Mouse (Mus musculus) gastrocnemius, adult 8-10 months (tissue): ENCODE measurements around the gene Ube2q1. TPM values are rescaled to one million over a fixed set of nuclear protein-coding genes. Genes with fewer than 3 reads are reported as not detected.
"Not testable (repeated sequence)": the region's sequence is repeated elsewhere in the genome, so short reads cannot be mapped to it uniquely, and the experiment has no call there.

Source experiments
- DNase-seq, 2 experiments: peaks; one replicate each; pipeline ENCODE4 v3.0.0; 2022; ENCODE audit warnings: low spot score in 2 of 2
- total RNA-seq, 4 experiments: library from RNA; stranded (reverse); gene quantifications; 2 replicates each; pipeline ENCODE4 v1.2.4; 2022

Ube2q1 gene
- total RNA-seq, 4 experiments from 2014 or later = 10.6 to 15.7 (median 12.3) TPM

DNA sequence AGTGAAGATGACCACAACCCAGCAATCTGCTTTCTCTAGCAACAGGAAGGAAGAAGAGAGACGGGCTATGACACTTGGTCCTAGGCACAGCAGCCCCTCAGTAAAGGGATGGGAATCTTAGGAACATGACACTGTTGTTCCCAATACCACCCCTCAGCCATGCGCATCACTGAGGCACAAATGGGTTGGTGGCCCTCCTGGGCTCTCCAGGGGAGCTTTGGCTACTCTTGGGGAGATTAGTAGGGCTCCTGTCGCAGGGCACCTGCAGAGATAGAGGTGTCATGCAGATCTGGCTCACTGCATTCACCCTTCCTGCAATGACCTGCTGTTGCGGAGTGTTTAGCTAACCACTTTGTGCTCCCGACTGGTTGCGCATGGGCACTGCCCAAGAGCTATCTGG, 12.9 kb downstream of the Ube2q1 start:
- DNase-seq = no peak

GRCm38 (mm10) chr3:89788680-89789352, 15.4 kb downstream of the Ube2q1 start:
- no peak for DNase-seq

DNA sequence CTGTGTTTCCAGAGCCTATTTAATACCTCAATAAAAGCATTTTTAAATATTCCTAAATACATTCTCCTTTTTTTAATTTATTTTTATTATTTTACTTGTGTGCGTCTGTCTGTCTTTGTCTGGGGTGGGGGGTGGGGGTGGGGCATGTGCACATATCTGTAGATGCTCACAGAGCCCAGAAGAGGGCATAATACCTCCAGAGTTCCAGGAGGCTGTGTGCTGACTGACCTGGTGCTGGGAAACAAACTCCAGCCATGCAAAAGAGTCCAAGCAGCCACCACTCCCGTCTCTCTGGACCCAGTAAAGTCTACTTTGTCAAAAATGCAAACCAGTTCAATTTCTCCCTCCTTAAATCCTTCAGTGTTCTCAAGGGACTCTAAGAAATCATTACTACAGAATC, 21.2 kb downstream of the Ube2q1 start:
- DNase-seq = no peak

DNA sequence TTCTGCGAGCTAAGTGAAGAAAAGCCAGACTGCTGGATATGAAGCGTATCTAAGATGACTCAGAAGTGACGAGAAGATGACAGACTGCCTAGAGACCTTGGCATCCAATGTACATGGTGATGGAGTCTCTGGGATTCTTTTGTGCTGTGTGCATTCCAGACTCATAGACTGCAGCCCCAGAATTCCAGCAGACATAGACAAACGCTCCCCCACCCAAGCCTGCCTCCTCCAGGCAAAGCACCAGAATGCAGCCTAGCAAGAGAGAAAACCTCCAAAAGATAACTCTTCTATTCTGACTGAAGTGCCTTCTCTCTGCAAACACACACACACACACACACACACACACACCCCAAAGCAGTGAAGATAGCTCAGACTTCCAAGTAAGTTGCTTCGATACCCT, 22.3 kb downstream of the Ube2q1 start:
- no peak for DNase-seq

DNA sequence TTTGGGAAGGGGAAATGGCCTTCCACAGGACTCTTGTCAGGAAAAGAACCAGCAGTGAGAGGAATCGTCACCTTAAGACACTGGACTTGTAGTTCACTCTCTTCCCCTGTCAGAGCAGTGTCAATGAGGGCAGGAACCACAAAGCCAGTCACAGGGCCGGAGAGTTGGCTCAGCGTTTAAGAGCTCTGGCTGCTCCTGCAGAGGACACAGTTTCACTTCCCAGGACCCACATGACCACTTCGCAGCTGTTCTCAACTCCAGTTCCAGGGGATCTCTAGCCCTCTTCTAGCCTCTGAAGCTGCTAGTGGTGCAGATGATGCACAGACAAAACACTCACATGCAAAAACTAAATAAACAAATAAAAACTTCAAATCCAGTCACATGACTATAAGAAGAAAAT, 22.9 kb downstream of the Ube2q1 start:
- no peak for DNase-seq

DNA sequence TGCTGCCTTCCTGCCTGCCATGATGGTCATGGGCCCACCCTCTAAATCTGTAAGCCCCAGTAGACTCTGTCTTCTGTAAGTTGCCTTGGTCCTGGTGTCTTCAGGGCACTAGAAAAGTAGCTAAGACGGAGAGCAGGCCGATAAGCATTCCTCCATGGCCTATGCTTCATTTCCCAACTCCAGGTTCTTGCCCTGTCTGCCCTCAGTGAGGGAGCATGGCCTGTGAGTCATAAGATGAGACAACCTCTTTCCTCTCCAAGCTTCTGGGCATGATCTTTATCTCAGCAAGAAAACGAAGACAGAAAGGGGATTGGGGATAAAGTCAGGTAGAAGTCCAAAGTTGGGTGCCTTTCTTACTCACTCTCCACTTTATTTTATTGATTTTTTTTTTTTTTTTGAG, 25.1 kb downstream of the Ube2q1 start:
- DNase-seq = no peak

DNA sequence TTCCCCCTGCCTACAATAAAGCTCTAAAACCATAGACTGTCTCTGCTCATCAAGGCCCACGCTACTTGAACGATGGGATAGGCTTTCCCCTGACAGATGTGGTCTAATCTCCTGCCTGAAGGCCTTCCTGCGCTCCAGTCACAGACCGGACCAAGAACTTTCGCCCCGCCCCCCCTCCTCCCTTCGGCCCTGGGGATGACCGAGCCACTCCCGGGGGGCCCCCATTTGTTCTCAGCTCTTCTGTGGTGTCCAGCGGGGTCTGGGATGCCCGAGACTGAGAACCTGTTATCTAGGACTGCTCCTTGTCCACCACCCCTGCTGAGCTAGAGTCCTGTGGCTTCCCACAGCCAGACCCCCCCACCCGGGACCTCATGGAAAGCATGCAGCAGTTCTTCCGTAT, 26.1 kb downstream of the Ube2q1 start:
- DNase-seq = no peak

DNA sequence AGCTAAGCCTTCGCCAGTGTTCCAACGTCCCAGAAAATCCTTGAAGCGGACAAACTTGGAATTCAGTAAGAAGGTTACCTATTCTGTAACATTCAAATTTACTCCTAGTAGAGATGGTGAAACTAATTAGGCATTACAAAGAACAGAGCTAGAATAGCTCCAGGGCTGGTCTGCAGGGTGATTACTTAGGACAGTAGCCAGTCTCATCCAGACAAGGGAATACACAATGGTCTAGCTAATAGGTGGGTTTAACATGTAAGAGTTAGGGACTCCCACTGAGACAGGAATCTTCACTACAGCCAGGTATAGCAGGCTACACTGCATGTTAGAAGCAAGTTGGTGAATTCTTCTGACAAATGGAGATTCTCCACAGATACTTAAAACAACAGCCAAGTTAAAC, 26.7 kb downstream of the Ube2q1 start:
- DNase-seq = not testable (repeated sequence)

- no peak for DNase-seq
These were observed 27.5 kb downstream of the Ube2q1 start for GRCm38 (mm10) chr3:89800774-89801506.

- no peak for DNase-seq
These were observed 28.1 kb downstream of the Ube2q1 start for GRCm38 (mm10) chr3:89801507-89801847.

DNA sequence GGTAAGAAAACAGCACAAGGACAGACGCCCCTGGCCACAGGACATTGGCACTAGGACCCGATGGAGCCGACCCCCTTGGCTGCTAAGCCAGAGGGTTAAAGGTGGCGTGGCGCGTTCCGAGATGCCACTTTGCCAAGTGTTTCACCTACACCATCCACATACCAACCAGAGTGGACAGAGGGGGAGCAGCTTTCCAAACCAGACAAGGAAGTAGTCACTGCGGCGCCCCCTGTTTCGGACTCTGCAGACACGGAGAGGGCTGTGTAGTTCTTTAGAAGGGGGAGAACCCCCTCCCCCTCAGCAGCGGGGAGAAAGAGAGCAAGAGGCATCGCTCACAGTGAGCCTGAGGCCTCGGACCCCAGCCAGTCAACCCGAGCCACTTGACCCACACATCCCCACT, 29.5 kb downstream of the Ube2q1 start:
- DNase-seq = no peak

GRCm38 (mm10) chr3:89805179-89805578, 31.8 kb downstream of the Ube2q1 start:
- DNase-seq = no peak

- DNase-seq = no peak
These were observed 33.3 kb downstream of the Ube2q1 start for GRCm38 (mm10) chr3:89806751-89807150.

DNA sequence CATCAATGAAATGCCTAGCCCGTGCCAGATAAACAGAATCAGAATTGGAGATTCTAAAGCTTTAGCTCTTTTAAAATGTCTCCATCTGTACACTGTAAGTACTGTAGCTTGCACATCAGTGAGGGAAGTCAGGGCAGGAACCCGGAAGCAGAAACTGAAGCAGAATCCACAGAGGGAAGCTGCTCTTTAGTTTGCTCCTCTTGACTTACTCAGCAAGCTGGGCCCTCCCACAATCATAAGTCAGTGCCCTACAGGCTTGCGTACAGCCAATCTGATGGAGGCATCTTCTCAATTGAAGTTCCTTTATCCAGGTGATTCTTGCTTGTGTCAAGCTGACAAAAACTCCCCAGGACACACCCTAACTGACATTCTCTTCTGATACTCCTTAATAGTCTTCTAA, 33.8 kb downstream of the Ube2q1 start:
- DNase-seq = no peak

DNA sequence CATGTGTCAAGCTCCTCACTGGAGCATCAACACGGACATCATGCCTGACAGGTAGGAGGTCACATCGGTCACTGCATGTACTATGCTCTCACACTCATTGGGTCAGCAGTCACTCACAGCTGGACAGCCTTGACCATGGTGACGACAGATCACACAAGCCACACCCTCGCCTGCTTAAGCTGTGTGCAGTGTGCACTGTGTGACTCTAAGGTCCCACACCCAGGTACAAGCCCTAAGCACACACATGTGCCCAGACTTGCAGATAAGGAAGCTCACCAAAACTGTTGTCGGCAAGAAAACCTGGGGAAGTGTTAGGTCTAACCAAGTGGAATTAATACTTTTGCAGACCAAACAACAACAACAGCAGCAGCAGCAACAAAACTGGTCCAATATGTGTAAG, 34.5 kb downstream of the Ube2q1 start:
- no peak for DNase-seq

GRCm38 (mm10) chr3:89808638-89809037, 35.2 kb downstream of the Ube2q1 start:
- no peak for DNase-seq

DNA sequence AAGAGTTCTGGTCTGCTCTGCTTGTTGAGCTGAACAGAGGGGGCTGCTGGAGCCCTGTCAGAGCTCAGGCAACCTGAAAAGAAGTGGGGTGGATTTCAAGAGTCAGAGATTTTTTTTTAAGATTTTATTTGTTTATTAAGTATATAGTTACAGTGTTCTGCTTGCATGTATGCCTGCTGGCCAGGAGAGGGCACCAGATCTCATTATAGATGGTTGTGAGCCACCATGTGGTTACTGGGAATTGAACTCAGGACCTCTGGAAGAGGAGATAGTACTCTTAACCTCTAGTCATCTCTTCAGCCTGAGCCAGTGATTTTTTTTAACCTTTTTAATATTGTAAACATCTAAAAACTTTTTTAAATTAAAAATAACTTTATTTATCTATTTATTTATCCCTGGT, 37.4 kb downstream of the Ube2q1 start:
- DNase-seq = no peak

- DNase-seq = no peak
These were observed 38.8 kb downstream of the Ube2q1 start for GRCm38 (mm10) chr3:89812166-89812565.

DNA sequence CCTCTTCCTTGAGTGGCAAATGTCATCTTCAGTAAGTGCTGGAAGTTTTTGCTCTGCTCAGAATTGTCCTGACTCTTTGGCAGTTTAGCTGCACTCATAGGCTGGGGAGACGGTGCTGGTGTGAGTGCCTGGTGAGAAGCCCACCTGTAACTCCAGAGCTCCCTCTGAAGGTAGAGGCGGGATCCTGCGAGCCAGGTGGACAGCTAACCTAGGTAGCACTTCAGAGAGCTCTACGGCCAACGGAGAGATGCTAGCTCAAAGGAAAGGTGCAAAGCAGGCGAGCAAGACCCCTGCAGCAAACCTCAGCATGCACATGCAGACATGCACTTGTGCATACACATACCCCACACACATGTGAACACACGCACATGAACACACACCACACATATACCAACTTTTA, 40.6 kb downstream of the Ube2q1 start:
- DNase-seq = no peak

GRCm38 (mm10) chr3:89817056-89817455, 43.6 kb downstream of the Ube2q1 start:
- no peak for DNase-seq

- no peak for DNase-seq
These were observed 45.2 kb downstream of the Ube2q1 start for GRCm38 (mm10) chr3:89818605-89819004.

DNA sequence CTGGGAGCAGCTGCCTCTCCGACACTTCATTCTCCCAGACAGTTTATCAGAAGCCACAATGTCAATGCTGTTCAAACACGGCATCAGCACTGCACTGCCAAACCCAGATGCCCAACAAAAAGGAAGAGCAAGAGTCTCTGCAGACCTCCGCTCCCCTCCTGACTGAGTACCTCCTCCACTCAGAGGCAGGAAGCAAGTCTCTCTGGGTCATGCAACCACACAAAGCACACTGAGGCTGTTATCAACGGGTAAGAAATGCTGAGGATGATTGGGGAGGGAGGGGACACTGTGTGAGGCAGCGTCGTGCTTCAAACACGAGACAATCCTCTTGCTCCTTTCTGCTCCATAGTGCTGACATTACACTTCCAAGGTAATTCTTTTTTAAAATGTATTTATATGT, 46.5 kb downstream of the Ube2q1 start:
- no peak for DNase-seq
